Mouse (Mus musculus): Measurements from ENCODE around the gene Dtnb. TPM values are rescaled to one million over a fixed set of nuclear protein-coding genes. Genes with fewer than 3 reads are reported as not detected.

Dtnb gene
- 17.4 and 30.1 TPM in 2 replicates for polyA plus RNA-seq (2015; fragmentation: Nextera tagmentation; extraction: Ambion mirVana)

GRCm38 (mm10) chr12:3571787-3572580, at the start of gene Dtnb:
TSS of gene Dtnb (plus strand) at chr12:3572381.

GRCm38 (mm10) chr12:3805852-3806251, 233.7 kb downstream of the Dtnb start, which contains the start of gene Dnmt3a:
TSS of gene Dnmt3a (plus strand) at chr12:3806007.

Small RNAs within 50 kb of the gene (microRNA-seq; reads per million reads assigned to microRNA genes)
- not detected for gene Gm26050 (ENCODE audit: borderline replicate concordance, insufficient number of aligned reads)

Other genes starting within 250 kb of the Dtnb start
- gene Kif3c, start 207.2 kb upstream of the Dtnb start, polyA plus RNA-seq (2015; fragmentation: Nextera tagmentation; extraction: Ambion mirVana), result 13.1 and 13.2 TPM in 2 replicates
- gene Asxl2, start 145.5 kb upstream of the Dtnb start, polyA plus RNA-seq (2015; fragmentation: Nextera tagmentation; extraction: Ambion mirVana), result 5.9 and 11.7 TPM in 2 replicates
- gene Dnmt3a, start 233.6 kb downstream of the Dtnb start, polyA plus RNA-seq (2015; fragmentation: Nextera tagmentation; extraction: Ambion mirVana), result 65.6 and 74.6 TPM in 2 replicates

Data from adrenal gland, postnatal 0 days (tissue).